Mouse (Mus musculus): ENCODE measurements around the gene Akr1b3.
A peak's percentile ranks its signal among the peaks of the same experiment; 100 is the strongest.

- peak; percentile 66 for TF ChIP-seq CTCF (IDR thresholded peaks at IDR 0.05; ENCODE audit: low read depth, low read length)
- TF ChIP-seq POLR2A (IDR thresholded peaks at IDR 0.05; ENCODE audit: borderline replicate concordance, low read depth, low read length) = no peak
These were observed 24.3 kb downstream of the Akr1b3 start for GRCm38 (mm10) chr6:34292882-34293487.
